Mouse (Mus musculus) CD4-positive, CD25-positive, alpha-beta regulatory T cell, adult 4 months (primary cell): ENCODE results near the gene Gm45234. TPM values are rescaled to one million over a fixed set of nuclear protein-coding genes. Genes with fewer than 3 reads are reported as not detected.
"Not testable (repeated sequence)": the region's sequence is repeated elsewhere in the genome, so short reads cannot be mapped to it uniquely, and the experiment has no call there.

Source experiments
- ATAC-seq: one replicate; pipeline ENCODE4 v1.8.0; 2017
- polyA plus RNA-seq, 2 experiments: library from polyadenylated mRNA; unstranded; fragments of 100-300 nt; shearing (Covaris generic); gene quantifications; one replicate each; pipeline ENCODE4 v1.2.1; 2017

Gene Gm45234
- under 1 TPM in 1 of 2 experiments, not detected in 1; 0.36 TPM for polyA plus RNA-seq

DNA sequence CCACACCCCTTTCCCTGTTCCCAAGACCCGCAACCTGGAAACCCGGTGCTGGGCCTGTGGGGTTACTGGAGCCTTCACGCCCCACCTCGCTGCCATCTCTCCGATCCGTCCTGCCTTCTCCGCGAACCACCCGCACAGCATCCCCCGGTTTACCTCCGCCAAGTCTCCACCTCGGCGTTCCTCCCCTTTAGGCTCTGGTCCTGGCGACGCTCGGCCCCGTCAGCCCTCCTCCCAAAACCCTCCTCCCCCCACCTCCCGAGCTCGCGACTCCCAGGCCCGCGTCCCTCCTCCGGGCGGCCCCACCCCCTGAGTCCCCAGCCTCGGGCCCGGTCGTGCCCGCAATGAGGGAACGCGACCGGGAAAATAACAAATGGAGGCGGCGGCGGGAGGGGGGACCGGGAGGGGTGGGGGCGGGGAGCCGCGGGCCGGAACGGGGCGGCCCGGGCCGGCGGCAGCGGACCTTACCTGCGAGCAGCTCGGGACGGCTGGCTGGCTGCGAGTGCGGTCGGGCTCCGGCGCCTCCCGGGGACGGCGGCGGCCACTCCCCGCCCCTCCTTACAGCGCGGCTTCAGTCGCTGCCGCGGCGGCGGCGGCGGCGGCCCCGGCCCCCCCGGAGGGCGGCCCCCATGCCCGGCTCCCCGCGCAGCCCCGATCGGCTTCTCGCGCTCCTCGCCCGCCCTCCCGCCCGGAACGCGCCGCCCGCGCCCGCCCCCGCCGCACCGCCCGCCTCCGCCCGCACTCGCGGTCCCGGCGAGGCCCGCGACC, at the start of gene Gm45234, which contains the start of gene Atn1:
TSS of gene Gm45234 (minus strand) at position 191 of the 765 bp plus-strand sequence.
TSS of gene Atn1 (minus strand) at position 694 of the 765 bp plus-strand sequence.
- peak; percentile 33 for ATAC-seq

DNA sequence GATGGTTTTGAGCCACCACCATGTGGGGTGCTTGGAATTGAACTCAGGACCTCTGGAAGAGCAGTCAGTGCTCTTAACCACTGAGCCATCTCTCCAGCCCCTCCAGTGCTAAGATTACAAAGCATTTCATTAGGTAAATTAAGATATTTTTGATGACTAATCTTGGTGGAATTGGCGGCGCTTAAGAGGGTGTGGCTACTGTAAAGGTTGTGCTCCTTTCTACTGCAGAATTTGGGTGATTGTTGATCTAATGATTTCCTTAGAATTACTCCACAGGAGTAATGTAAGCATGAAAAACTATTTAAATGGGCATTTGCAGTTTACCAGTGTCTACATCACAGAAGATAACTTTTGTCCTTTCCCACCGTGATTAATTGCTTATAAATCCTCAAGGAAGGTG, 48.5 kb upstream of the Gm45234 start:
- ATAC-seq: no peak

DNA sequence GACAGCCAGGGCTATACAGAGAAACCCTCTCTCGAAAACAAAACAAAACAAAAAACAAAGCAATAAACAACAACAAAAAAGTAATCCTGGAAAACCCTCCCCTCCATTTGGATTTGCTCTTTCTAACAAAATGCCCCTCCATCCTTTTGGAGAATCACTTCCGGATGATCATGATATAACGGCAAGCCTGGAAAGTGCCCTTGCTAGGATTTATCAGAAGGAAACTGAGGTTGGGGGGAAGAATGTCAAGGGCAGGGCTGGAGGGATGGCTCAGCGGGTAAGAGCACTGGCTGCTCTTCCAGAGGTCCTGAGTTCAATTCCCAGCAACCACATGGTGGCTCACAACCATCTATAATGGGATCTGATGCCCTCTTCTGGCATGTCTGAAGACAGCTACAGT, 47.9 kb upstream of the Gm45234 start:
- ATAC-seq: not testable (repeated sequence)

DNA sequence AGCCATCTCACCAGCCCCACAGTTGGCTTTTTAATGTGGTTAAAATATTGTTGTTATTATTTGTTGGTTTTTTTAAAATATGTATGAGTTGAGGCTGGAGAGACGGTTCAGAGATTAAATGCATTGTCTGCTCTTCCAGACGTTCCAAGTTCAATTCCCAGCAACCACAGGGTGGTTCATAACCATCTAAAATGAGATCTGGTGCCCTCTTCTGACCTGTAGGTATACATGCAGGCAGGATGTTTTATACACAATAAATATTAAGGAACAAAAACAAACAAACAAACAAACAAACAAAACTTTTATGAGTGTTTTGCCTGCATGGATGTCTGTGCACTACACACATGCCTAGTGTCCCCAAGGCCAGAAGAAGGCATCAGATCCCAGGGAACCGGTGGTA, 47.2 kb upstream of the Gm45234 start:
- no peak for ATAC-seq

DNA sequence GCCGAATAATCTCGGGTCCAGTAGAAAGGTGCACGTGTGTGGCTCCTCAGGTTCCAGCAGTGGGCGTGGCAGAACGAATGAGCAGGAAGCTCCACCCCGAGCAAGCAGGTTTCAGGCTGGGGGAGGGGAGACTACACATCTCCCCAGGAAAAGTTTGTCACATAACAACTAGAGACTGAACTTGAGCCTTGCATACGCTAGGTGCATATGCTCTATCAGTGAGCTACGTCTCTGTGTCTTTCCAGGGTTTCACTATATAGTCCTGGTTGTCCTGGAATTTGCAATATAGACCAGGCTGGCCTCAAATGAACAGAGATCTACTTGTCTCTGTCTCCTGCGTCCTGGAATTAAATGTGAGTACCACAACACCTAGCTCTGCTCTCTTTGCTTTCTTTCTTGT, 46.6 kb upstream of the Gm45234 start:
- not testable (repeated sequence) for ATAC-seq

DNA sequence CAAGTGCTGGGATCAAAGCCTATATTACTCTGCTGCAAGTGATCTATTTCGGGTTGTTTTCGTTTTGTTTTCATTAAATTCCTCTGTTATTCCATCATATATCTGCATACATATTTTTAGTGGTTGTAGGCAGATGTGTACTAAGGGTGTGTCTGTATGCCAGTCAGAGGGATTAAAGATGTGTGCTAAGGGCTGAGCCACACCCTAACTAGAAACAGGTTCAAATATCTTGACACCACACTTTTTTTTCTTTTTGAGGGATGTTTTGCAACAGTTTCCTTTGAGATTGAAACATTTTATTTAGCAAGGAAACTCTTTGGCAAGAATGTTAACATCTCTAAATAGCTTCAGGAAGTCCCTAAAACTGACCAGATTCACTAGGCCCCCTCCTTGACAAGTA, 40.4 kb upstream of the Gm45234 start:
- ATAC-seq: no peak

DNA sequence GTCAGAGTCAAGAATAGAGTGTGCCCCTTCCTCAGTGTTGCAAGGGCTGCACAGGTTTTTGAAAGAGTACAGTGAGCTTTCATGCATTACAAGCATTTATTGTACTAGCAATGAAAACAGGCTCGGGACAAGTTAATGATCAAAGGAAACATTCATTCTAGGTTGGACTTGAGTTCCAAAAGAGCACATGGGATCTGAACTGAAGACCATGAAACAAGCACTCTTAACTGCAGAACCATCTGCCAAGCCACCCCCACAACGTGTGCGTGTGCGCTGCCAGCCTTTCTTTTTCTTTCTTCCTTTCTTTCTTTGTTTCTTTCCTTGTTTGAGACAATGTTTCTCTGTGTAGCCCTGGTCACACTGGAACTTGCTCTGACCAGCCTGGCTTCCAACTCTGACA, 40.0 kb upstream of the Gm45234 start:
- ATAC-seq: no peak

DNA sequence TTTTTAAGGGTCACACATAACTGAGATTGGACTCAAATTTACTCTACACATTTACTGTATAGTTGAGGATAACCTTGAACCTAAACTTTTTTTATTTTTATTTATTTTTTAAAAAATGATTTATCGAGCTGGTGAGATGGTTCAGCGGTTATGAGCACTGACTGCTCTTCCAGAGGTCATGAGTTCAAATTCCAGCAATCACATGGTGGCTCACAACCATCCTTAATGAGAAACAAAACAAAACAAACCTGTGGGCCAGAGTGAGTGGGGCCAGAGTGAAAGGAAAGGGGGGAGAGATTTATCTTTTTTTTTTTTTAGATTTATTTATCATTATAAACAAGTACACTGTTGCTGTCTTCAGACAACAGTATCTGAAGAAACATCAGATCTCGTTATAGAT, 36.1 kb upstream of the Gm45234 start:
- no peak for ATAC-seq

DNA sequence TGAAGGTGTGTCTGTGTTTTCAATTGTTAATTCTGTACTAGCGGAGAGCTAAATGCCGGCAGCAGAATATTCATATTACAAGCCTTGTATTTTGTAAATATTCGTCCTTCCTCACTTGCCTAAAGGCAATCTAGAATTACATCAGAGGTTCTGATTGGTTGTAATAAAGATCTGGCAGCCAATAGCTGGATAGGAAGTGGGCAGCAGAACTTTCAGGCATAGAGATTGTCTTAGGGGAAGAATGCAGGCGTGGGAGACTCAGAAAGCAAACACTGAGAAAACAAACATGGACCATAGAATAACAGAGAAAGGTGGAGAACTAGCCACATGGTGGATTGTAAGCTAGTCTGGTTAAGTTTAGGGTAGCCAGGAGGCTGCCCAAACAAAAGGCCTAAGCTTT, 34.3 kb upstream of the Gm45234 start:
- no peak for ATAC-seq

DNA sequence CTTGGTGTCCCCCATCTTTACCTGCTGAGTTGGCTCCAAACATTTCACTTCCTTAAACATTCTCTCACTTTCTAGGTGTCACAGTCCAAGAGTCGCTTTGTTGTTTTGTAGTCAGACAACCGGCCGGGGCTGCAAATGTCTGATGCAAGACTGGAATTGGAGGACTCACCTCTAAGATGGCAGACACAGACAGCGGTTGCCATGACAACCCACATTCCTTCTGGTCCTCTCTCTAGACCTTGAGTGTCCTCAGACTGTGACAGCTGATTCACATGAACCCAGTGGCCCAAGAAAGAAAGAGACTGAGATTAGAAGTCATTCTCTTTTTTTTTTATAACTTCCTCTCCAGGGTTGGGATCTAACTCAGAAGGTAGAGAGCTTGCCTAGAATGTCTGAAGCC, 33.7 kb upstream of the Gm45234 start:
- ATAC-seq: no peak

DNA sequence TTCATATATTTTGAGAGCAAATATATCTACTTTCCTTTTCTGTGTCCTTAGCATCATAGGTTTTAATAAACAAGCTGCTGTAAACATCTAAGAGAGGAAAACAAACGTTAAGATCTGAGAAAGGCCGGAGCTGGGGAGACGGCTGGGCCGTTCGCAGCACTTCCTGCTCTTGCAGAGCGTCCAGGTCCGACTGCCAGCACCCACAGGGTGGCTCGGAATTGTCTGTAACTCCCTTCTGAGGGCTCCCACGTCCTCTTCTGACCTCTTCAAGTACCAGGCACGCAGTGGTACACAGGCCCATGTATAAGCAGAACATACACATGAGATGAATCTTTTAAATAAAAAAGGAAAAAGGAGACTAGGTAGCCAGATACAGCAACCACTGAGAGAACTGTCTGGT, 31.9 kb upstream of the Gm45234 start:
- ATAC-seq: no peak

DNA sequence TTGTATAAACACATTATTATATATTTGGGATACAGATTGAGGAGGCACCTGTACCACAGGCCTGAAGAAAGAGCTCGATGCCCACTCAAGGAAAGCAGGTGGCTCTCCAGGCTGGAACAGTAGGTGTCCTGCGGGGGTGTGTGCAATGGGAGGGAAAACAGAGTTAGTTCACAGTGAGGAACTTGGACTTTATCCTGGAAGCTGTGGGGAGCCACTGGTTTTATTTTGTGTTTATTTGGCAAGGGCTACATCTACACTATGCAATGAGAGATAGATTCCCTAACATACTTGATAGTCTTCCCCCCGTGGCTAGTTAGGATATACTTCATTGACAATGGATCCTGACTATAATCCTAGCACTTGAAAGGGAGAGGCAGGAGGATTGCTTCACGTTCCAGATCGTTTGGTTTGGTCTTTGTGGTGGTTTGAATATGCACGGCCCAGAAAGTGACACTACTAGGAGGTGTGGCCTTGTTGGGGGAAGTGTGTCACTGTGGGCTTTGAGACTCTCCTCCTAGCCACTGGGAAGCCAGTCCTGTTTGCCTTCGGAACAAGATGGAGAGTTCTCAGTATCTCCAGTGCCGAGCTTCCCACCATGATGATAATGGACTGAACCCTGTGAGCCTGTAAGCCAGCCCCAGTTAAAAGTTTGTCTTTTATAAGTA, 31.1 kb upstream of the Gm45234 start:
- no peak for ATAC-seq

DNA sequence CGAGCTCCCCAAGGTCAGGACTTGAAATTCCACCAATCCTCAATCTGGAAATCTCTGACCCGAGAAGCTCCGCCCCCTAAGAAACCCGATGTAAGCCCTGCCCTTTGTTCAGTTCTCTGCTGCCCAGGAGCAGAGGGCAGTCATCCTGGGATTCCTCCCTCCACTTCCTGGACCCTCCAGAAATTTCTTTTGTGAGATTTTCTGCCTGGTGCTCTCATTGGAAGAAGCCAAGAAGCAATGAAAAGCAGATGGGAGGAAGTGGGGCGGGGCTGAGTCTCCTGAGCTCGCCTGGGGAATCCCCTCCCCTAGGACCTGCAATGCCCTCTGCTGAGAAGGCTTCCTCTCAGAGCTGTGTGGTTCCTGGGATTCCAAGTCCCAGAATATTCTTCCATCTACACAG, 26.6 kb upstream of the Gm45234 start:
- peak; percentile 78 for ATAC-seq

DNA sequence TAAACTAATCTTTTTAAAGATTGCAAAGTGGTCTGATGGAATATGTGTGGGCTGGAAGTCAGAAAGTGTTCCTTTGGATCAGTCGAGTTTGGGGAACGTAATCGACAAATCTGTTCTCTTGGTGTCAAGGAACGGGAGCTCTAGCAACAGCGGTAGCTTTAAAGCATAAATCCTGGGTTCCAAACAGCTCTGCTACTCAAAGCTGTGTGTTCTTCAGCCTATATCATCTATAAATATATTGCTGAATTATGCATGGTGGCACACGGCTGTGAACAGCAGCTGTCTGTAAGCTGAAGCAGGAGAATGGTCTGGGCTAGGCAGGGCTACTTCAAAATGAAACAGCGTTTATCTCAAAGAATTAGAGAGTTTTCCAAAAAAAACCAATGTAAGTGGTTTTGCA, 25.1 kb upstream of the Gm45234 start:
- no peak for ATAC-seq

DNA sequence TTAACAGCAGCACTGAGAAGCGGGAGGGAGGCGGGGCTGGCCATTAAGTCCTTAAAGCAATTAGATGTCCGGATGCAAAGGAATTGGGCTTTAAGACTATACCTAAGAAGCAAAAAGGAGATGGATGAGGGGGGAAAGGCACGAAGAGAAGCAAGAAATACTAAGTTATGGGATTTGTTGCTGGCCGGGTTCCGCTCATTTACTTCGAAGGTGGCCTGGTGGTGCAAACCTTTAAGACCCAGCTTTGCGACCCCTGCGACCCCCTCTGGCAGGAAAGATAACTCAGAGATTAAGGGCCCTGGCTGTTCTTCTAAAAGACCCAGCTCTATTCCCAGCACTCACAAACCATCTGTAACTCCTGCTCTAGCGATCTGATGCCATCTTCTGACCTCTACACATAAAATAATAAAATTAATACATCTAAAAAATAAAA, 24.2 kb upstream of the Gm45234 start:
- ATAC-seq: peak; percentile 48

DNA sequence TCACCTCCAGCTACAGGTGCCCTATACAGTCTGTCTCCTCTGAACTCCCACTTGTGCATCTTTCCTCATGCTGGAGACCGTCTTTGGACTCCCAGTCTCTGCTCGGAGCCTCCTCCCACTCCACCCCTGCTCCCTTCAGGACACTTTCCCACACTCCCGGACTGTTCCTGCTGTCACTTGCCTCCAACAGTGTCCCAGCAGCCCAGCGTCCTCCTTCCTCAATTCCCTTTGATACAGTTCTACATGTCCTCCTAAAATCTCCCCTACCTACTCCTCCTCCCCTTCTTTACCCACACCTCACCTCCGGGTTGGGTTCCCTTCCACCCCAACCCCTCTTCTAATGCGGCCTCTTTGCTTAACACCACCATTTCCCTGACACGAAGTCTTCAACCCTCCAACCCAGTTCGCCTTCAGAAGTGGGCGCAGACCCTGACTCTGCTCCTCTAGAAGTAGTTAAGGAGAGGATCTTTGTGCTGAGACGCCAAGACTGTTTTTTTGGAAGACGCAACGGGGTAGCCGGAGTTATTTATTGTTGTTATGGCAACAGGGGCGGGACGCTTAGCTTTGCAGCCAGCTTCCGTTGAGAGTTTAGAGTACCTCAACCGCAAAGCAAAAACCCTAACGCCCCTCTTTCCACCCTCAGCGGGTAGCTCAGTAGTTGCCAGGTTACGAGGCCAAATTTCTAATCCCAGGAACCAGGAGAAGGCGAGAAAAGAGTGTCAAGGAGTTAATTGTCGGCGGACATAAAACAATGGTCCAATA, 23.6 kb upstream of the Gm45234 start, which contains the start of gene Lrrc23:
TSS of gene Lrrc23 (minus strand) at position 506 of the 762 bp plus-strand sequence.
- ATAC-seq: peak; percentile 92

DNA sequence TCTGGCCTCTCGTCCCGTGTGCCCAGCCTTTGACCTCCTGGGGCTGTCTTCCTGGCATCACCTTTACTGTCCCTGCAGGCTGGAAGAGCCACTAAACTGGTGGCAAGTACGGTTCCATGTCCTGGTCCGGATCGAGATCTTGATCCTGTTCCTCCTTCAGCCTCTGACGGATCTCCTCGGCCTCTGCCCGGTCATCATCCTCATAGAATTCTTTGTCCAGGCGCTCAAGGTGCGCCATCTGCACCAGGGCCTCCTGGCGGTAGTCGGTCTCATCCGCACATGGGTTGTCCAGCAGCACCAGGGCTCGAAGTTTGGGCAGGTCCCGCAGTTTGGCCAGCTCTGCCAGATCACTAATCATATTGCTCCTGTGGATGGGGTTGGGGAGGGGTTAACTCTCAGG, 14.7 kb upstream of the Gm45234 start:
- ATAC-seq: no peak

DNA sequence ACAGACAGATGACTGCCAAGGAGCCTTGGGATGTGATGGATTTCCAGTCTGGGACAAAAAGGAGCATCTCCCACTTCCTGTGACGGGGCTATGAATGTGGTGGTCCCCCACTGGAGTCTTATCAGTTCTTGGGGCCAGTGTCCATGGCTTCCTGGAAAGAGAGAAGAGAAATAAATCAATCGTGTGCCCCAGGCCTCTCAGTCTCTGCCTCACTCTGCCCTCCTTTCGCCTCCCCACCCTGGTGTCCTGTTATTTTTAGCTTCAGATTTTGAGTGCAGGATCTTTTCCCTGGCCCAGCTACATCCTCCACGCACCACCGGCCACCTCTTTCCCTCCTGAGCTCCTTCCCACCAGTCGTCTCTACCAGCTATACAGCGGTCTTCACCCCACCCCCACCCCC, 14.2 kb upstream of the Gm45234 start:
- ATAC-seq: no peak

DNA sequence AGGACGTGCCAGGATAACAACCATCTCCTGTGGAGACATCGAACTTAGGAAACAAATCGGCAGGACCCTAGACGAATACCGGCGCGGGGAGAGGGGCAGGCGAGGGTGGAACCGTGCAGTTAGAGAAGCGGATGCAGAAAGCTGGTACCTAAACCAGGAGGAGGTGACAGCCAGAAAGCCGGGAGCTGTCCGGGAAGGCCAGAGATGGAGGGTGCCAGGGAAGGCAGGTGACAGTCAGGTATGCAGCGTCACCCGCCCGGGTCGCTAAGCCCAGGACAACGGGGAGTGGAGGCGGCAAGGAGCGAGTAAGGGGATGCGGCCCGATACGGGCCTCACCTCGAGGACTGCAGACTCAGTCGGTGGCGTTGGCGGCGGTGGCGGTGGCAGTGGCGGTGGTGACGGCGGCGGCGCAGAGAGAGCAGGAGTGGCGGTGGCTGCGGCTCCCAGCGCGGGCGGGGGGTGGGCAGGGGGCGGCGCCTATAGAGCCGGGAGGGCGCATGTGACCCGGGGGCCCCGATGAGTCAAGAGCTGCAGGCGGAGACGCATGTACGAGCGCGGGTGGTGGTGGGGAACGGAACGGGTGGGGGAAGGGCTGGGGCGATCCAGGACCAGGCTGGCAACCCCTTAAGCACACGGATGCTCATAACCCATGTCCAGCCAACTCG, 13.4 kb upstream of the Gm45234 start, which contains the start of gene Eno2:
TSS of gene Eno2 (minus strand) at position 573 of the 665 bp plus-strand sequence.
- ATAC-seq: peak; percentile 72

DNA sequence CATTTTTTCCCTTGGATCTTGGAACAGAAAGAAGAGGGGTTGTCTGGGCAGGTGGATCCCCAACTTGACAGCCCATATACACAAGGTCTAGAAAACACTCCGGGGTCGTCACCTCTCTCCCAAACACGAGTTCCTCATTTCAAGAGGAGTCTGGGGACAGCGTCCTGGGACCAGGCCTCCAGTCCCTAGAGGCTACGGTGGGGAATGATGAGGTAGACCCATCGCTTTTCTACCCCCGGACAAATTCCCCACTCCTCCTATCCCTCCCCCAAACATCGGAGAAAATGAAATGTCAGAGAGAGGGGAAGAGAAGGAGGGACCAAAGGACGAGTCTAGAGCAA, 12.9 kb upstream of the Gm45234 start:
- peak; percentile 8 for ATAC-seq

DNA sequence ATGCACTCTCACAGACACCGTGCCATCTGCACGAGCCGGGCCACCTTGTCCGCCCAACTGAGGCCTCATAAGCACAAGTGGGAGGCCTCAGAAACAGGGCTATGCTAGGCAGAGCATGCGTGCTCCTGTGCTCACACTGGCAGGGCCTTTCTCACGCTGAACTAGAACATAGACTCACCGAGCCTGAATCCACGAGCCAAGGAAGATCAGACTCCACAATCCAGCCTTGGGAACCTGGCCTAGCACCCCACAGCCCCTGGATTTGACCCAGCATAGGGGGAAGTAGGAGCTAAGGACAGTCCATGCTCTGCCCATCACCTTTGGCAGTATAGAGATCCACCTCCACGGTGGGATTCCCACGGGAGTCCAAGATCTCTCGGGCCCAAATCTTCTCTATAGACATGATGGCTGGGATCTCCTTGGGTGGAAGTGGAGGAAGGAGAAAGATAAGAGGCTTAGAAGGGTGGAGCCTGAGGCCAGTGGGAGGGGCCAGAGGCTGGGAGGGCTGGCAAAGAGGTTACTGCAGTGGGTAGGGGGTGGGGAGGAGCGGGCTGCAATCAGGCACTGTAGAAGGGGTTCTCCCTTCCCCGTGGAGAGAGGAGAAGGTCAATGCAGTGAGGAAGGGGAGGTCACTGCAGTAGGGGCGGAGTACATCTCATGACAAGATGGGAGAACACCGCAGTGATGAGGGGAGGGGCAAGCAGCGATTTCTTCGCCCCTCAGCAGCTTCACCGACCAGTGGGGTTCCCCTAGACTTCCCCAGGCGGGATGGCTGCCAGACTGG, 12.3 kb upstream of the Gm45234 start:
- ATAC-seq: peak; percentile 33

DNA sequence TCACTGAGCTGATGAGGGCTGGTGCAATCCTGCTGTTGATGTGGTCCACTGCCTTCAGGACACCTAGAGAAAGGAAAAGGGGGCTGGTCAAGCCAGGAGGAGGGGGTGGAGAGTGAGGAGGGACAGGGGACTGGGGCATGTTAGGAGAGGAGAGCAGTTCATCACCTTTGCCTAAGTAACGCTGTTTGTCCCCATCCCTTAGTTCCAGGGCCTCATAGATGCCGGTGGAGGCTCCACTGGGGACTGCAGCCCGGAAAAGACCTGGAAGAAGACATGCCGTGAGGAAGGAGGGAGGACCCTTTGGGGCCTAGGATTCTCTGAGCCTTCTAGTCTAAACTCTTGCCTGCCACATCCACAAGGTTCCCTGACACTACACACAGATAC, 11.7 kb upstream of the Gm45234 start:
- ATAC-seq: no peak
